Mouse (Mus musculus): ENCODE measurements around the gene Bpifb5. TPM values are rescaled to one million over a fixed set of nuclear protein-coding genes. Genes with fewer than 3 reads are reported as not detected.
"Not testable (repeated sequence)": the region's sequence is repeated elsewhere in the genome, so short reads cannot be mapped to it uniquely, and the experiment has no call there.

Bpifb5 gene
- total RNA-seq, 2 experiments from 2014 or later: 0.17 to 0.21 TPM

DNA sequence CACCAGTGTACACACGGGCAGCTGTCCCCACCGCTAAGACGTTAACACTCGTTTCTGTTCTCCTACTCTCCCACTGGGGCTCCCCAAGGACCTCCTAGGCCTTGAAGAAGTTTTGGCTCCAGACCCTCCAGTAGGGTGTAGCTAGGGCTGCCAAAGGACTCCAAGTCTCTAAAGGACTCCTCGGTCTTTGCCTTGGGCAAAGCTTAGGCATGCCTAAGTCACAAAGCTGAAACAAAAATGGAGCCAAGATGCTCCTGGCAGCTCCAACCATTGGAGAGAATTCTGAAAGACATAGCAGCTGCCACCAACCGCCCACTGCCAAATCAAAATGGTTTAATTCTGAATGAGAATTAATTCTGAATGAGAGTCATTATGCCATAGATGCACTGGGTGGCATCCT, 9.9 kb downstream of the Bpifb5 start:
- no peak for DNase-seq (ENCODE audit: low spot score in 2 of 2)

DNA sequence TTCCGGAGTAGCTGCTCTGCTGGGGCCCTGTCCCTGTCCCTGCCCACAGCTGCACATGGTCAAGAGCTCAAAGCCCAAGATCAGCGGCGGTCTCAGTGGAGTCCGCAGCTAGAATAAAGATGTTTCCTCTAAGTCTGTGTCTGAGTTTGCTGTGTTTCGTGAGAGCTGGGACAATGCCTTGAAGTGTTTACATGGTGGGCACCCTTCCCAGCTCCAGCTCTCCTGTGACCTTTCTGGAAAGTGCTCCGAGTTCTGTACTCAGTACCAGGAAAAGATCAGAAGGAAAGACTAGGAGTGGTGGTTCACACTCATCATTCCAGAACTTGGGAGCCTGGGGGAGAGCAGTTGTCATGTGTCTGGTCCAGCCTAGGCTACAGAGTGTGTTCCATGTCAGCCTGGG, 17.2 kb downstream of the Bpifb5 start:
- no peak for DNase-seq (ENCODE audit: low spot score in 2 of 2)

DNA sequence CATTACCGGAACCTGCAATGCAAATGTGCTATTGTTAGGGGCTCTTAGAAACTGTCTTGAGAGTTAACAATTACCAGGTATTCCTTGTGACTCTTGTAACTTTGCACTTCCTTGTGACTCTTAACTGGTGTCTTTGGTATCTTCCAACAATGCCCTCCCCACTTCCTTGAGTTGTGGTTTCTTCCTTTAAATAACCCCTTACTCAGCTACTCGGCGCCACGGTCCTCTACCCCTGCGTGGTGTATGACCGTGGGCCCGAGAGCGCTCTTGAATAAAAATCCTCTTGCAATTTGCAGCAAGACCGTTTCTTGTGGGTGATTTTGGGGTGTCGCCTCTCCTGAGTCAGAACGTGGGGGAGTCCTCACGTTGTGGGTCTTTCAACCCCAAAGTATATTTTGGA, 19.2 kb downstream of the Bpifb5 start:
- not testable (repeated sequence) for DNase-seq (ENCODE audit: low spot score in 2 of 2)

DNA sequence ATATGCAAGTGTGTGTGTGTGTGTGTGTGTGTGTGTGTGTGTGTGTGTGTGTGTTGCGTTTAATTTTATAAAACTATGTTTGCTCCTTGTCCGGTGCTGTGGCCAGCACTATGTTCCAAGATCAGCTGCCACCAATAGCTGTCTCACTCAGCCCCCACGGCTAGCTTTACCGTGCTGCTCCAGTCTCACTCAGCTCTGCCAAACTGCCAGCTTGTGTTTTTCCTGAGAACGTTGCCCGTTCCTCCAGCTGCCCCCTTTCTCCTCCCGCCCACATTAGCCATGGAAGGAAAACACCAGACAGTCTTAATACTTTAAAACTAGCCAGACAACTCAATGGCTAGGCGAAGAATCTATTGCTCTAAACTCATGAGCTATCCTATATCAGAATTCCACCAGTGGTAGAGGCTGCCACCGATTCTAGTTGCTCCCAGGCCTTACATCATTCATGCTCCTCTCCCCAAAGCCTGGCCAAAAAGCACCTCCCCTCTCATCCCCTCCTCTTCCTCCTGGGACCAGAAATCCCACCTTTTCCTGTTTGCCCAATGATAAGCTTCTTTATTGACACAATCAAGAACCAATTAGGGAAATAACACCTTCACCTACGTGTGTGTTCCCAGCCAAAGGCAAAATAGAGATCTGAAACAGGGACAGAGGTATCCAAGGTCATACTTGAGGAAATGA, 20.0 kb downstream of the Bpifb5 start:
- DNase-seq (ENCODE audit: low spot score in 2 of 2): no peak

DNA sequence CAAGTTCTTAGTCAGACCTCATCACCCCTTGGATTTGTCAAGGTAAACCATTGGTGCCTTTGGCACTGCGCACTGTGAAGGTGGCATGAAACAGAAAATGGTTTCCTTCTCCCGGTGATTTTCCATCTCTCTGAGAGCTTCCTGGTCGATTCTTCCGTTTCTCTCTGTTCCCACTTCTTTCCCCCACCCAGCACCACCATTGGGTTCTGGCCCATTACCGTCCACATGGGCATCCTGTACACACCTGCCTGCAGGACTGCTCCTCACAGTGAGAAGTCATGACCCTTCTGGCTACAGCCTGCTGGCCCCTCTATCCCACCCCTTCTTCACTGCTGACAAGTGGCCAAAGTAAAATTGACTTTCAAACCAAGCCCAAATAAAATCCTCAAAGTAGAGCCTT, 21.8 kb downstream of the Bpifb5 start:
- no peak for DNase-seq (ENCODE audit: low spot score in 2 of 2)

DNA sequence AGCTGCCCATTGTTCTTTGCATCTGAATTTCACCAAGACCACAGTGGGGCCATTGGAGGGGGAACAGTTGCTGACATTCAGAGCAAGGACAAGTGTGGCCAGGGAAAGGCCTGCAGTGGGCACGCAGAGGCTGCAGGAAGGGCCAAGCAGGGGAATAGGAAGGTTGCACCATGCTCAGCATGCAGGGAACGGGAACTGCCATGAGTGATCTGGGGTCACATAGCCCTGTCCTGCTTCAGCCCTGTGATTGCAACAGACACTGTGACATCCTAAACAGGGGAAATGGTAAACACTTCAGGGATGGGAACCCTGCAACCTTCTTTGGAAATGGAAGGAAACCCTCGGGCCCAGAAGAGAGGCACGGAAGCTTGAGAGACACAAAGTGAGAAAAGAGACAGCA, 31.7 kb downstream of the Bpifb5 start:
- not testable (repeated sequence) for DNase-seq (ENCODE audit: low spot score in 2 of 2)

DNA sequence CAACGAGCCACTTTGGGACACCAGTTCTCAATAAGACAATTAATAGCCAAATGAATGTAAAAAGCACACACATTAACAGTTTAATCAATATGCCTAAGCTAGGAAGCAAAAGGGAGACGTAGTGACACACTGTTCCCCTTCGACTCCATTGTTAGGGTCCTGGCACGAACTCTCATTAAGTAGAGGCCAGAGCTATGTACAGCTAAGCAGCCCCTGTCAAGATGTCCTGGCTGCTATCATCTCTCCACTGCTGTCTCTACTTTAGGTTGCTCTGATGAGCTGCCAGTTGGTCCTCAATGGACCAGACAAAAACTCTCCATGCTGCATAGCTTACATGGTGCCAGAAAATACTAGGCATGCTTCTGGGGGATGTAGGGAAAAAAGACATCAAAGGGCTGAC, 32.2 kb downstream of the Bpifb5 start:
- no peak for DNase-seq (ENCODE audit: low spot score in 2 of 2)

DNA sequence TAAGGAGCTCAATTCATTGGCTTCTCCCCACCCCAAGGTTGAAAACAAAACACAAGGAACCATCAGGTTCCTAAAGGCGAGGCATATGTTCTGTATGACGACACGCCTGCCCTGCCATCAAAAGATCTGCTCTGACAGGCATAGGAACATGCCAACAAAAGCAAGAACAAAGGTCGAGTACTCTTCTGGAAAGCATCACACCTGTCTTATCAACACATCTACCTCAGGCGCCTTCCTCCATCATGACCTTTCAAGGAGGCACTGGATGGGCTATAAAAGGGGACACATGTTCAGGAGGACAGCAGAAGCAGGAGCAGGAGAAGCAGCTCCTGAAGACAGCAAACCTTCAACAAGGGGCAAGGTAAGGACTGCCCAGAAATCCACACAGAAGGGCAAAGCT, 34.0 kb downstream of the Bpifb5 start, which contains the start of gene Bpifb9a:
TSS of gene Bpifb9a (plus strand) at position 301 of the 400 bp plus-strand sequence.
- not testable (repeated sequence) for DNase-seq (ENCODE audit: low spot score in 2 of 2)

DNA sequence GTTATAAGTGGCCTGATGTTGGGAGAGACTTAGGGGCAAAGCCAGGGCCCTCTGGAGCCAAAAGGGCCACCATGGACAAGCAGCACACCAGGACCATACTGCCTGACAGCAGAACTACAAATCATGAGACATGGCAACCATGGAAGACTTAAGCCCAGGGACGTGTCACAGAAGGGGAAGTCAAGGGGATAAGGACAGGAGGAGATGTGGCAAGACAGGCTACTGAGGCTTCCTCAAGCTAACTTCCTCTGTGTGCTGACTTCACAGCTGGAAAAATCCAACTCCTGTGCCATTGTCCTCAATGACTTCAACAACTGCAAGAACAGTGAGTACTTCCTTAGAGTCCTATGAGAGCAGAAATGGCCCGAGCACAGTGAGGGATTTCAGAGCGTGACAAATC, 40.9 kb downstream of the Bpifb5 start:
- not testable (repeated sequence) for DNase-seq (ENCODE audit: low spot score in 2 of 2)

Other genes with a start within 250 kb of the Bpifb5 start
- gene Bpifa6, start 248.8 kb upstream of the Bpifb5 start, total RNA-seq (2021): not detected
- not detected for gene Bpifa2, start 215.5 kb upstream of the Bpifb5 start, total RNA-seq (2021)
- gene Bpifa3, start 93.4 kb upstream of the Bpifb5 start, total RNA-seq (2021): not detected
- not detected for gene Bpifa1, start 80.9 kb upstream of the Bpifb5 start, total RNA-seq (2021)
- not detected for gene Bpifa5, start 61.1 kb upstream of the Bpifb5 start, total RNA-seq (2021)
- gene Bpifb1, start 32.9 kb upstream of the Bpifb5 start, total RNA-seq (2021): not detected
- not detected for gene Bpifb9a, start 34.1 kb downstream of the Bpifb5 start, total RNA-seq (2021)
- not detected for gene Bpifb9b, start 83.5 kb downstream of the Bpifb5 start, total RNA-seq (2021)
- 10 to 100 TPM; 11.6 to 12.1 TPM for gene Cdk5rap1, start 149.3 kb downstream of the Bpifb5 start, total RNA-seq (2021)
- gene Snta1, start 184.4 kb downstream of the Bpifb5 start, total RNA-seq (2021): 100 to 1,000 TPM in 1 of 2 experiments, 10 to 100 TPM in 1; 96.6 to 121 TPM
- gene Cbfa2t2, start 212.7 kb downstream of the Bpifb5 start, total RNA-seq (2021): 10 to 100 TPM; 37.2 to 38.2 TPM

Measured in gastrocnemius, postnatal 4 days (tissue).